Mouse (Mus musculus) G1E (cell line): ENCODE results near the gene Lrrc55. TPM values are rescaled to one million over a fixed set of nuclear protein-coding genes. Genes with fewer than 3 reads are reported as not detected.
"Not testable (repeated sequence)": the region's sequence is repeated elsewhere in the genome, so short reads cannot be mapped to it uniquely, and the experiment has no call there.

Source experiments
- ATAC-seq: 2 replicates; pipeline ENCODE4 v1.8.0; 2016; ENCODE audit warnings: mild to moderate bottlenecking; ENCODE audit not compliant: insufficient number of reproducible peaks, poor library complexity, low FRiP score, severe bottlenecking; ENCODE audit errors: extremely low read depth
- DNase-seq: peaks from one replicate; pipeline ENCODE4 v3.0.0; 2012; ENCODE audit warnings: low spot score
- H3K27me3 ChIP-seq: 2 replicates; pipeline ENCODE4 v1.6.1; 2012; ENCODE audit warnings: mild to moderate bottlenecking, low read length, inconsistent platforms; ENCODE audit not compliant: insufficient read depth
- H3K36me3 ChIP-seq: replicated peaks from 2 replicates; pipeline ENCODE3; 2012; ENCODE audit warnings: mild to moderate bottlenecking, inconsistent platforms
- H3K4me1 ChIP-seq: 2 replicates; pipeline ENCODE4 v1.6.1; 2012; ENCODE audit warnings: low read depth, low read length, inconsistent platforms, mixed read lengths; ENCODE audit not compliant: insufficient read depth
- H3K4me3 ChIP-seq: 2 replicates; pipeline ENCODE4 v1.5.1; 2012; ENCODE audit warnings: low read depth, mild to moderate bottlenecking, inconsistent platforms, low read length, moderate library complexity, mixed read lengths
- H3K9me3 ChIP-seq: replicated peaks from 2 replicates; pipeline ENCODE4 v1.6.1; 2012; ENCODE audit warnings: inconsistent platforms
- CTCF ChIP-seq: IDR thresholded peaks from 2 replicates; pipeline ENCODE4 v1.5.1; 2012; ENCODE audit warnings: low read depth, low read length, inconsistent platforms, mixed read lengths
- GATA1 ChIP-seq: IDR thresholded peaks from 2 replicates; pipeline ENCODE4 v1.6.1; 2012; ENCODE audit warnings: borderline replicate concordance, low read length, inconsistent platforms, mixed read lengths
- GATA2 ChIP-seq: IDR thresholded peaks from 2 replicates; pipeline ENCODE4 v1.6.1; 2012; ENCODE audit warnings: low read depth, low read length, inconsistent platforms, borderline replicate concordance
- POLR2AphosphoS5 ChIP-seq: IDR thresholded peaks from 2 replicates; pipeline ENCODE4 v1.6.1; 2012; ENCODE audit warnings: low read depth, low read length, inconsistent platforms; ENCODE audit not compliant: insufficient replicate concordance
- TAL1 ChIP-seq: conservative IDR thresholded peaks from 2 replicates; pipeline ENCODE4 v1.6.1; 2012; ENCODE audit warnings: low read depth, low read length, inconsistent platforms, mixed read lengths
- polyA plus RNA-seq: library from polyadenylated mRNA; stranded (reverse); fragments of >175 nt; gene quantifications from 2 replicates; pipeline ENCODE4 v1.2.3, GENCODE M21; 2012
- total RNA-seq, 2 experiments: library from RNA; stranded (forward) in 1 of 2; stranded (reverse) in 1 of 2; fragments of 200-1000 nt in 1 of 2; fragments of >200 nt in 1 of 2; fragmentation: Nextera tagmentation in 1 of 2; gene quantifications; 2 replicates each; pipeline ENCODE4 v1.2.3; 2014 to 2017

The Lrrc55 gene
- total RNA-seq (2014; fragmentation: Nextera tagmentation) (not detected in 2 replicates), total RNA-seq (2017) (0.12 and 0.44 TPM in 2 replicates), polyA plus RNA-seq (not detected in 2 replicates)

GRCm38 (mm10) chr2:85196901-85197300 is at the start of gene Lrrc55:
Gene Lrrc55, minus strand, starts transcription at chr2:85197197.
- Histone ChIP-seq H3K4me1 (no peaks in the 10 kb centered on the region), H3K9me3 (no peaks in the 10 kb centered on the region), H3K36me3 (no peaks in the 10 kb centered on the region), H3K4me3 (no peak within 1 kb of the TSS), H3K27me3 (no peaks in the 10 kb centered on the region)
- no peak for ATAC-seq
- no peak for TF ChIP-seq GATA1
- no peak for TF ChIP-seq TAL1
- TF ChIP-seq POLR2AphosphoS5: no peak
- TF ChIP-seq GATA2: no peak
- no peak for TF ChIP-seq CTCF
- no peak for DNase-seq

- ATAC-seq: peak; percentile 60
- no peaks in the 10 kb centered on the region for H3K27me3 ChIP-seq
- H3K9me3 ChIP-seq: no peaks in the 10 kb centered on the region
- peak; percentile 37 for DNase-seq
- no peaks in the 10 kb centered on the region for H3K36me3 ChIP-seq
- no peak overlapping the region for H3K4me3 ChIP-seq
- TF ChIP-seq CTCF: peak; percentile 85
- TF ChIP-seq POLR2AphosphoS5: no peak
- H3K4me1 ChIP-seq: no peaks in the 10 kb centered on the region
These were observed 49.6 kb upstream of the Lrrc55 start for GRCm38 (mm10) chr2:85246506-85247082.

- ATAC-seq (no peak), DNase-seq (no peak)
- Histone ChIP-seq H3K36me3 (no peaks in the 10 kb centered on the region), H3K4me1 (no peaks in the 10 kb centered on the region), H3K27me3 (no peaks in the 10 kb centered on the region), H3K4me3 (no peak overlapping the region), H3K9me3 (no peaks in the 10 kb centered on the region)
- TF ChIP-seq GATA1 (no peak), GATA2 (no peak), CTCF (no peak), TAL1 (no peak), POLR2AphosphoS5 (no peak)
These were observed 48.7 kb upstream of the Lrrc55 start for GRCm38 (mm10) chr2:85245737-85246136.

- DNase-seq: no peak
- H3K4me1 ChIP-seq: no peaks in the 10 kb centered on the region
- H3K4me3 ChIP-seq: no peak overlapping the region
- TF ChIP-seq GATA2 (no peak), POLR2AphosphoS5 (no peak), TAL1 (no peak), CTCF (no peak), GATA1 (no peak)
- H3K36me3 ChIP-seq: no peaks in the 10 kb centered on the region
- ATAC-seq: no peak
- H3K27me3 ChIP-seq: peaks cover 5% of the 10 kb centered on the region; the same call in 1 of the 2 replicates
- no peaks in the 10 kb centered on the region for H3K9me3 ChIP-seq
These were observed 41.2 kb upstream of the Lrrc55 start for GRCm38 (mm10) chr2:85238068-85238667.

- not testable (repeated sequence) for ATAC-seq, H3K4me3 ChIP-seq, H3K9me3 ChIP-seq, DNase-seq, H3K36me3 ChIP-seq, H3K4me1 ChIP-seq, H3K27me3 ChIP-seq
These were observed 40.2 kb upstream of the Lrrc55 start for GRCm38 (mm10) chr2:85237231-85237630.

- no peak overlapping the region for H3K4me3 ChIP-seq
- no peak for TF ChIP-seq GATA1
- no peak for TF ChIP-seq POLR2AphosphoS5
- TF ChIP-seq CTCF: no peak
- TF ChIP-seq TAL1: no peak
- no peak for TF ChIP-seq GATA2
- DNase-seq (no peak), ATAC-seq (no peak)
- no peaks in the 10 kb centered on the region for H3K4me1 ChIP-seq
- H3K9me3 ChIP-seq: no peaks in the 10 kb centered on the region
- no peaks in the 10 kb centered on the region for H3K27me3 ChIP-seq
- H3K36me3 ChIP-seq: no peaks in the 10 kb centered on the region
These were observed 33.9 kb upstream of the Lrrc55 start for GRCm38 (mm10) chr2:85230771-85231511.
